Mouse (Mus musculus) ES-Bruce4 (cell line): ENCODE data around the gene Mast4. TPM values are rescaled to one million over a fixed set of nuclear protein-coding genes. Genes with fewer than 3 reads are reported as not detected.

Experiments used
- H3K27ac ChIP-seq: 2 replicates; pipeline ENCODE4 v1.5.1; 2012; ENCODE audit warnings: low read length, inconsistent platforms; ENCODE audit not compliant: insufficient read depth
- H3K27me3 ChIP-seq: 2 replicates; pipeline ENCODE4 v1.6.1; 2012; ENCODE audit warnings: mild to moderate bottlenecking, low read length, inconsistent platforms; ENCODE audit not compliant: control insufficient read depth, poor library complexity, insufficient read depth, severe bottlenecking
- H3K36me3 ChIP-seq: 2 replicates; pipeline ENCODE4 v1.6.1; 2012; ENCODE audit warnings: inconsistent platforms, mild to moderate bottlenecking, low read length, moderate library complexity; ENCODE audit not compliant: control insufficient read depth, poor library complexity, insufficient read depth, severe bottlenecking
- H3K4me1 ChIP-seq: one replicate; pipeline ENCODE4 v1.8.1; 2011; ENCODE audit warnings: low read length; ENCODE audit not compliant: control insufficient read depth, insufficient read depth
- H3K4me3 ChIP-seq: 2 replicates; pipeline ENCODE4 v1.5.1; 2011; ENCODE audit warnings: low read depth, mild to moderate bottlenecking, low read length
- H3K9ac ChIP-seq: 2 replicates; pipeline ENCODE4 v1.6.1; 2012; ENCODE audit warnings: low read depth, mild to moderate bottlenecking, inconsistent platforms; ENCODE audit not compliant: poor library complexity, severe bottlenecking
- H3K9me3 ChIP-seq: replicated peaks from 2 replicates; pipeline ENCODE4 v1.6.1; 2012; ENCODE audit warnings: mild to moderate bottlenecking, low read length, inconsistent platforms; ENCODE audit not compliant: control insufficient read depth, poor library complexity, insufficient read depth, severe bottlenecking
- CTCF ChIP-seq: IDR thresholded peaks from one replicate; pipeline ENCODE4 v1.8.1; 2011; ENCODE audit warnings: low read depth, low read length
- EP300 ChIP-seq: IDR thresholded peaks from 2 replicates; pipeline ENCODE4 v1.6.1; 2011; ENCODE audit warnings: low read depth, low read length; ENCODE audit not compliant: insufficient read depth
- POLR2A ChIP-seq: IDR thresholded peaks from one replicate; pipeline ENCODE4 v1.8.1; 2011; ENCODE audit warnings: low read length; ENCODE audit not compliant: insufficient read depth
- polyA plus RNA-seq: library from polyadenylated mRNA; stranded (reverse); fragments of >200 nt; gene quantifications from 2 replicates; pipeline ENCODE4 v1.2.4, GENCODE M21; 2011; ENCODE audit warnings: low read depth; ENCODE audit not compliant: missing spikeins, insufficient read depth, insufficient read length

The Mast4 gene
- polyA plus RNA-seq, 1 experiment, result 25.3 TPM

- H3K9me3 ChIP-seq, result no peaks in the 10 kb centered on the region
- TF ChIP-seq EP300 (no peak), POLR2A (no peak), CTCF (no peak)
These were observed 116.8 kb downstream of the Mast4 start for GRCm38 (mm10) chr13:103217486-103217885.

GRCm38 (mm10) chr13:103214506-103214905 lies 119.8 kb downstream of the Mast4 start:
- H3K36me3 ChIP-seq, result no peaks in the 10 kb centered on the region
- H3K4me1 ChIP-seq, result no peaks in the 10 kb centered on the region
- no peaks in the 10 kb centered on the region for H3K27me3 ChIP-seq
- TF ChIP-seq POLR2A (no peak), EP300 (no peak), CTCF (no peak)
- H3K27ac ChIP-seq, result no peak overlapping the region
- H3K4me3 ChIP-seq, result no peak overlapping the region
- no peaks in the 10 kb centered on the region for H3K9me3 ChIP-seq
- no peak overlapping the region for H3K9ac ChIP-seq

More at GRCm38 (mm10) chr13:103217486-103217885, 116.8 kb downstream of the Mast4 start:
- no peaks in the 10 kb centered on the region for H3K36me3 ChIP-seq
- H3K4me3 ChIP-seq, result no peak overlapping the region
- no peaks in the 10 kb centered on the region for H3K27me3 ChIP-seq
- no peak overlapping the region for H3K27ac ChIP-seq
- no peaks in the 10 kb centered on the region for H3K4me1 ChIP-seq
- no peak overlapping the region for H3K9ac ChIP-seq

- H3K27me3 ChIP-seq, result no peaks in the 10 kb centered on the region
- H3K4me1 ChIP-seq, result no peaks in the 10 kb centered on the region
- H3K4me3 ChIP-seq, result no peak overlapping the region
- no peak for TF ChIP-seq CTCF
- no peak for TF ChIP-seq POLR2A
- no peak for TF ChIP-seq EP300
- no peak overlapping the region for H3K27ac ChIP-seq
- no peaks in the 10 kb centered on the region for H3K9me3 ChIP-seq
- H3K9ac ChIP-seq, result no peak overlapping the region
- H3K36me3 ChIP-seq, result no peaks in the 10 kb centered on the region
These were observed 122.3 kb downstream of the Mast4 start for GRCm38 (mm10) chr13:103211953-103212352.

GRCm38 (mm10) chr13:103211501-103211941 lies 122.8 kb downstream of the Mast4 start:
- no peaks in the 10 kb centered on the region for H3K9me3 ChIP-seq
- TF ChIP-seq CTCF, result no peak
- TF ChIP-seq EP300, result no peak
- no peak for TF ChIP-seq POLR2A
- no peak overlapping the region for H3K27ac ChIP-seq
- H3K4me1 ChIP-seq, result no peaks in the 10 kb centered on the region
- H3K4me3 ChIP-seq, result no peak overlapping the region
- no peaks in the 10 kb centered on the region for H3K27me3 ChIP-seq
- H3K36me3 ChIP-seq, result no peaks in the 10 kb centered on the region
- H3K9ac ChIP-seq, result no peak overlapping the region

- H3K9me3 ChIP-seq, result no peaks in the 10 kb centered on the region
- no peaks in the 10 kb centered on the region for H3K36me3 ChIP-seq
- no peak overlapping the region for H3K27ac ChIP-seq
- TF ChIP-seq POLR2A (no peak), CTCF (no peak), EP300 (no peak)
- H3K4me3 ChIP-seq, result no peak overlapping the region
- no peak overlapping the region for H3K9ac ChIP-seq
- no peaks in the 10 kb centered on the region for H3K27me3 ChIP-seq
- H3K4me1 ChIP-seq, result no peaks in the 10 kb centered on the region
These were observed 123.6 kb downstream of the Mast4 start for GRCm38 (mm10) chr13:103210746-103211145.

GRCm38 (mm10) chr13:103207199-103207598 lies 127.1 kb downstream of the Mast4 start:
- Histone ChIP-seq H3K9ac (no peak overlapping the region), H3K36me3 (no peaks in the 10 kb centered on the region), H3K4me1 (no peaks in the 10 kb centered on the region), H3K9me3 (no peaks in the 10 kb centered on the region), H3K4me3 (no peak overlapping the region), H3K27me3 (no peaks in the 10 kb centered on the region), H3K27ac (no peak overlapping the region)
- no peak for TF ChIP-seq EP300
- no peak for TF ChIP-seq POLR2A
- no peak for TF ChIP-seq CTCF
